8 mouse cellular contexts compared by ENCODE assay signal in the genomic region with DNA sequence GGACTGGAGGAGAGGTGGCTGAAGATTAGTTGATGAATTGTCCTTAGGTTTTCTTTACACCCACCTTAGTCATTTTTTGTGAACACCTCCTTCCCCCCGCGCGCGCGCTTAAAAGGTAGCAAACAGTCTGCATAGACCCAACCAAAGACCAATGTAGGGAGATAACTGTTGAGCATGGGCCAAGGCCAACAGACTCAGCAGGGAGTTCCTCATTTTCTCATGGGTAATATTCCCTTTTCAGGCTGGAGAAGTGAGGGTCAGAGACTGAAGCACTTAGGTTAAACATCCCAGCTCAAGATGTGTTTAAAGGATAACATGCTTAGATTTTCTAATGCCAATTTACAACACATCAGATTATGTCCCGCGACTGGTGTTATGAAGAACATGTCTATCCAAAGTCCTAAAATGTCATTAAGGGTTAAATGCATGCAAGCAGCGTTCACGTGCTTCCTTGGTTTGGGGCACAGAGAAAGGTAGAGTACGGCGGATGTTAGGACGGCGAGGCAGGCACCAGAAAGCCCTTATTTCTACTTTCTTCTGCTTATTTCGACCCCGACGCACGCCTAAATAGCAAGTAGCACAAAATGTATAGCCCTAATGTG. TPM values are rescaled to one million over a fixed set of nuclear protein-coding genes. Genes with fewer than 3 reads are reported as not detected.
DNase-seq lines count a peak whose midpoint lies in the region; ATAC-seq and TF ChIP-seq lines count a peak whose summit lies in the region.

No protein-coding gene starts in this region.

- ATAC-seq in lung, embryonic 14.5 days (ENCODE audit: insufficient read depth), result 0 out of 2 replicates have a peak, but pooled peaks have one; percentile 1
- ATAC-seq in embryonic facial prominence, embryonic 15.5 days (ENCODE audit: insufficient number of reproducible peaks, low FRiP score, low TSS enrichment, low read depth), result no peak
- 0 out of 2 replicates have a peak, but pooled peaks have one; percentile 1 for ATAC-seq in limb, embryonic 13.5 days (ENCODE audit: low FRiP score, low read depth)
- peak; percentile 42 for ATAC-seq in neural tube, embryonic 15.5 days (ENCODE audit: low FRiP score)

- peak overlapping the region; percentile 43 for H3K4me3 ChIP-seq in lung, embryonic 14.5 days (ENCODE audit: low read depth, low read length)
- peak overlapping the region; percentile 50 for H3K4me3 ChIP-seq in embryonic facial prominence, embryonic 15.5 days (replicated peaks)
- peak overlapping the region; percentile 54 for H3K4me3 ChIP-seq in limb, embryonic 13.5 days
- peak overlapping the region; percentile 53 for H3K4me3 ChIP-seq in neural tube, embryonic 15.5 days (replicated peaks)

- intact Hi-C loops in left cerebral cortex, postnatal 36 days (cut with DNase I), result loop anchor here (1.0 to 5.0 kb wide), 3 partner anchors 22 to 48 kb away; no protein-coding TSS in a partner anchor

- H3K4me2 ChIP-seq in lung, embryonic 14.5 days, result peak overlapping the region; percentile 94
- H3K4me2 ChIP-seq in embryonic facial prominence, embryonic 15.5 days (replicated peaks), result peak overlapping the region; percentile 93
- peak overlapping the region; percentile 90 for H3K4me2 ChIP-seq in limb, embryonic 13.5 days (replicated peaks)
- H3K4me2 ChIP-seq in neural tube, embryonic 15.5 days, result peak overlapping the region; percentile 79

- no peaks in the 10 kb centered on the region for H3K9me3 ChIP-seq in lung, embryonic 14.5 days (ENCODE audit: low read depth, low read length)
- no peaks in the 10 kb centered on the region for H3K9me3 ChIP-seq in embryonic facial prominence, embryonic 15.5 days (replicated peaks)
- no peaks in the 10 kb centered on the region for H3K9me3 ChIP-seq in limb, embryonic 13.5 days
- no peaks in the 10 kb centered on the region for H3K9me3 ChIP-seq in neural tube, embryonic 15.5 days (replicated peaks)

- H3K27me3 ChIP-seq in lung, embryonic 14.5 days (ENCODE audit: insufficient read depth, low read length), result no peaks in the 10 kb centered on the region
- peaks cover 3% of the 10 kb centered on the region; the same call in 1 of the 2 replicates for H3K27me3 ChIP-seq in embryonic facial prominence, embryonic 15.5 days
- no peaks in the 10 kb centered on the region for H3K27me3 ChIP-seq in limb, embryonic 13.5 days
- no peaks in the 10 kb centered on the region for H3K27me3 ChIP-seq in neural tube, embryonic 15.5 days (replicated peaks)

- 32% methylated on average over 17 of the region's 17 CpGs for WGBS in lung, embryonic 14.5 days
- 30% methylated on average over 17 of the region's 17 CpGs for WGBS in embryonic facial prominence, embryonic 15.5 days
- 34% methylated on average over 17 of the region's 17 CpGs for WGBS in limb, embryonic 13.5 days
- 32% methylated on average over 17 of the region's 17 CpGs for WGBS in neural tube, embryonic 15.5 days

- TF ChIP-seq CTCF in lung, embryonic 14.5 days (IDR thresholded peaks at IDR 0.05; ENCODE audit: low read depth), result no peak

- no peak overlapping the region for H3K9ac ChIP-seq in lung, embryonic 14.5 days
- no peak overlapping the region; the same call in 1 of the 2 replicates for H3K9ac ChIP-seq in embryonic facial prominence, embryonic 15.5 days
- H3K9ac ChIP-seq in limb, embryonic 13.5 days, result peak overlapping the region; percentile 68
- peak overlapping the region; percentile 70 for H3K9ac ChIP-seq in neural tube, embryonic 15.5 days (replicated peaks)

- H3K36me3 ChIP-seq in lung, embryonic 14.5 days (ENCODE audit: insufficient read depth), result no peaks in the 10 kb centered on the region
- H3K36me3 ChIP-seq in embryonic facial prominence, embryonic 15.5 days, result no peaks in the 10 kb centered on the region
- H3K36me3 ChIP-seq in limb, embryonic 13.5 days, result no peaks in the 10 kb centered on the region
- no peaks in the 10 kb centered on the region for H3K36me3 ChIP-seq in neural tube, embryonic 15.5 days

- no peaks in the 10 kb centered on the region; the same call in 1 of the 2 replicates for H3K4me1 ChIP-seq in lung, embryonic 14.5 days (ENCODE audit: insufficient read depth)
- H3K4me1 ChIP-seq in embryonic facial prominence, embryonic 15.5 days, result peaks cover 13% of the 10 kb centered on the region
- H3K4me1 ChIP-seq in limb, embryonic 13.5 days, result peaks cover 48% of the 10 kb centered on the region
- peaks cover 29% of the 10 kb centered on the region for H3K4me1 ChIP-seq in neural tube, embryonic 15.5 days

- H3K27ac ChIP-seq in lung, embryonic 14.5 days (ENCODE audit: low read depth), result no peak overlapping the region
- H3K27ac ChIP-seq in embryonic facial prominence, embryonic 15.5 days (replicated peaks), result no peak overlapping the region; the same call in 1 of the 2 replicates
- H3K27ac ChIP-seq in limb, embryonic 13.5 days, result peak overlapping the region; percentile 88
- H3K27ac ChIP-seq in neural tube, embryonic 15.5 days (replicated peaks), result peak overlapping the region; percentile 97

- DNase-seq in lung, embryonic 14.5 days, result no peak
- DNase-seq in lung, postnatal 14 days, result no peak
- no peak for DNase-seq in gastrocnemius, adult 18-20 months (ENCODE audit: low spot score)
- no peak for DNase-seq in yolk sac, embryonic 10.5 days (ENCODE audit: low spot score)
- DNase-seq in left cerebral cortex, postnatal 36 days (ENCODE audit: low spot score in 2 of 2), result no peak

RNA-seq across cellular contexts. Expression of gene Slc2a3, which starts 37.5 kb away (rescaled TPM):
- polyA plus RNA-seq in lung, embryonic 14.5 days (2014; fragmentation: Nextera tagmentation; extraction: Ambion mirVana), result 8.4 and 8.9 TPM in 2 replicates
- 30.2 and 40.2 TPM in 2 replicates for polyA plus RNA-seq in embryonic facial prominence, embryonic 15.5 days (2015; fragmentation: Nextera tagmentation; extraction: Ambion mirVana)
- 72.7 and 83.0 TPM in 2 replicates for polyA plus RNA-seq in limb, embryonic 13.5 days (2015; fragmentation: Nextera tagmentation; extraction: Ambion mirVana)
- 47.9 and 50.6 TPM in 2 replicates for polyA plus RNA-seq in neural tube, embryonic 15.5 days (2015; fragmentation: Nextera tagmentation; extraction: Ambion mirVana)
- 1 to 10 TPM; 5.0 to 7.1 TPM for total RNA-seq in gastrocnemius, adult 18-20 months (2021)
- total RNA-seq in left cerebral cortex, postnatal 36 days (2021), result 100 to 1,000 TPM; 125 to 138 TPM

RNA-seq across cellular contexts. Expression of gene Foxj2, which starts 55.8 kb away (rescaled TPM):
- polyA plus RNA-seq in lung, embryonic 14.5 days (2014; fragmentation: Nextera tagmentation; extraction: Ambion mirVana), result 6.7 and 7.5 TPM in 2 replicates
- 7.4 and 8.3 TPM in 2 replicates for polyA plus RNA-seq in embryonic facial prominence, embryonic 15.5 days (2015; fragmentation: Nextera tagmentation; extraction: Ambion mirVana)
- 6.4 and 7.1 TPM in 2 replicates for polyA plus RNA-seq in limb, embryonic 13.5 days (2015; fragmentation: Nextera tagmentation; extraction: Ambion mirVana)
- 7.1 and 7.4 TPM in 2 replicates for polyA plus RNA-seq in neural tube, embryonic 15.5 days (2015; fragmentation: Nextera tagmentation; extraction: Ambion mirVana)
- 10 to 100 TPM; 26.2 to 29.3 TPM for total RNA-seq in gastrocnemius, adult 18-20 months (2021)
- total RNA-seq in left cerebral cortex, postnatal 36 days (2021), result 10 to 100 TPM; 28.8 to 30.3 TPM

RNA-seq across cellular contexts. Expression of gene Nanog, which starts 56.7 kb away (rescaled TPM):
- 0.15 and 0.43 TPM in 2 replicates for polyA plus RNA-seq in lung, embryonic 14.5 days (2014; fragmentation: Nextera tagmentation; extraction: Ambion mirVana)
- polyA plus RNA-seq in embryonic facial prominence, embryonic 15.5 days (2015; fragmentation: Nextera tagmentation; extraction: Ambion mirVana), result 0.33 and 0.34 TPM in 2 replicates
- polyA plus RNA-seq in limb, embryonic 13.5 days (2015; fragmentation: Nextera tagmentation; extraction: Ambion mirVana), result 0.25 and 0.37 TPM in 2 replicates
- polyA plus RNA-seq in neural tube, embryonic 15.5 days (2015; fragmentation: Nextera tagmentation; extraction: Ambion mirVana), result 0.11 TPM in 1 of 2 replicates, not detected in the other
- total RNA-seq in gastrocnemius, adult 18-20 months (2021), result not detected
- not detected for total RNA-seq in left cerebral cortex, postnatal 36 days (2021)

Comparison
In these comparisons a context has a peak if more than half of its experiments do, and no peak if none do; other contexts are left out.
1. H3K27ac ChIP-seq: peak in limb, embryonic 13.5 days (single experiment) and neural tube, embryonic 15.5 days (single experiment); none in lung, embryonic 14.5 days (single experiment) and embryonic facial prominence, embryonic 15.5 days (single experiment).
2. H3K9ac ChIP-seq: peak in limb, embryonic 13.5 days (single experiment) and neural tube, embryonic 15.5 days (single experiment); none in lung, embryonic 14.5 days (single experiment) and embryonic facial prominence, embryonic 15.5 days (single experiment).
3. Peak in every context shown above with its lines, with median percentiles within 50 percentile points of each other: H3K4me2 ChIP-seq and H3K4me3 ChIP-seq.